Mouse (Mus musculus): ENCODE data around the gene Akap8l. TPM values are rescaled to one million over a fixed set of nuclear protein-coding genes. Genes with fewer than 3 reads are reported as not detected.
A peak's percentile ranks its signal among the peaks of the same experiment; 100 is the strongest.

Akap8l gene
- polyA plus RNA-seq, 1 experiment from 2014 or later = 35.4 TPM

GRCm38 (mm10) chr17:32377137-32377536 lies 26.7 kb upstream of the Akap8l start:
- Histone ChIP-seq H3K9ac (peak overlapping the region; percentile 39; the same call in 1 of the 2 replicates), H3K27ac (peak overlapping the region; percentile 50; the same call in 1 of the 2 replicates), H3K4me1 (replicated peaks) (peaks cover 20% of the 10 kb centered on the region), H3K27me3 (no peaks in the 10 kb centered on the region), H3K4me2 (peak overlapping the region; percentile 33), H3K9me3 (replicated peaks) (no peaks in the 10 kb centered on the region), H3K36me3 (peaks cover 23% of the 10 kb centered on the region), H3K4me3 (replicated peaks) (no peak overlapping the region)
- ATAC-seq (ENCODE audit: low read depth) (peak; percentile 83), DNase-seq (no peak)
- 56% methylated on average over 9 of the region's 9 CpGs for WGBS (ENCODE audit: insufficient replicate concordance)

DNA sequence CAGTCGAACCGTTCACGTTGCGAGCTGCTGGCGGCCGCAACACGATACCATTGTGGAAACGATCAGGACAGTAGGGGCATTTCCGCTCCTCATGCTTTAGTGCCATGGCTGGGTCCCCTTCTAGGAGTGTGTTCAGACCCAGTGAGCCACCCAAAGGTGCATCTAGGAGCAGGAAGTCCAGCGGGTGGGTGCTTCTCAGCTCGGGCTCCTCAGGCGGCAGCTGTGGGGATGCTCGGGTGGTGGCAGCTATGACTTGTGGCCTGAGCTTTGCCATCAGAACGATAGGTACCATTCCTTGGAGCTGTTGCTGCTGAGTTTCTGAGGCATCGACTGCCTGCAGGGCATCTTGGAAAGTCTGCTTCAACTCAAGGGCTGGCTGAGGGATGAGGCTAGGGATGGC lies 26.1 kb upstream of the Akap8l start:
- H3K9me3 ChIP-seq (replicated peaks) = no peaks in the 10 kb centered on the region
- no peak overlapping the region for H3K4me3 ChIP-seq (replicated peaks)
- WGBS (ENCODE audit: insufficient replicate concordance) = 82% methylated on average over 15 of the region's 15 CpGs
- H3K36me3 ChIP-seq = peaks cover 23% of the 10 kb centered on the region
- peaks cover 20% of the 10 kb centered on the region for H3K4me1 ChIP-seq (replicated peaks)
- DNase-seq (no peak), ATAC-seq (ENCODE audit: low read depth) (no peak)
- no peaks in the 10 kb centered on the region for H3K27me3 ChIP-seq
- peak overlapping the region; percentile 50; the same call in 1 of the 2 replicates for H3K27ac ChIP-seq
- H3K9ac ChIP-seq = peak overlapping the region; percentile 39; the same call in 1 of the 2 replicates
- peak overlapping the region; percentile 33; the same call in 1 of the 2 replicates for H3K4me2 ChIP-seq

- H3K27ac ChIP-seq = peak overlapping the region; percentile 66
- no peaks in the 10 kb centered on the region for H3K9me3 ChIP-seq (replicated peaks)
- H3K27me3 ChIP-seq = no peaks in the 10 kb centered on the region
- no peak for DNase-seq
- H3K9ac ChIP-seq = peak overlapping the region; percentile 70
- H3K4me1 ChIP-seq (replicated peaks) = peaks cover 48% of the 10 kb centered on the region
- H3K4me2 ChIP-seq = peak overlapping the region; percentile 73
- 15% methylated on average over 12 of the region's 17 CpGs for WGBS (ENCODE audit: insufficient replicate concordance)
- H3K4me3 ChIP-seq (replicated peaks) = peak overlapping the region; percentile 61
- peak; percentile 59 for ATAC-seq (ENCODE audit: low read depth)
- H3K36me3 ChIP-seq = 0 out of 2 replicates have a peak, but pooled peaks cover 11% of the 10 kb centered on the region
These were observed 18.7 kb upstream of the Akap8l start for GRCm38 (mm10) chr17:32368991-32369578.

DNA sequence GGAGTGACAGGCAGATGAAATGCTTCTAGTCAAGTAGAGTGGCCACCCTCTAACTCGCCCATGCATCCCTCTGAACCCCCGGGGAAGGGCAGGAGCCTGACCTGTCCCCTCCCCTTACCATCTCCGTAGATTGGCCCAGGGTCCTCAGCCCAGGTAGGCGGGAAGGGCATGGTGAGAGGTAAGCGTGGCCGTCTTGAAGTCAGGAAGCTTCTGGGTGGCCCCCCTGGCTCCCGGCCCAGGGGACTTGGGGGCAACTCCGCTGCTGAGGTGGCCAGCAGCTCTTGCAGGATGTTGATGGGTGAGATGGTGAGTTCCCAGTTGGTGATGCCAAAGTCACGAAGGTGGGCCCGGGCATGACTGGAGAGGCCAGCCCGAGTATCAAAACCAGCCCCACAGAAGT lies 17.3 kb upstream of the Akap8l start:
- Histone ChIP-seq H3K36me3 (0 out of 2 replicates have a peak, but pooled peaks cover 11% of the 10 kb centered on the region), H3K4me3 (replicated peaks) (no peak overlapping the region), H3K9me3 (replicated peaks) (no peaks in the 10 kb centered on the region), H3K27ac (no peak overlapping the region; the same call in 1 of the 2 replicates), H3K4me1 (replicated peaks) (peaks cover 59% of the 10 kb centered on the region), H3K27me3 (no peaks in the 10 kb centered on the region), H3K4me2 (no peak overlapping the region), H3K9ac (no peak overlapping the region)
- WGBS (ENCODE audit: insufficient replicate concordance) = 88% methylated on average over 11 of the region's 11 CpGs
- no peak for ATAC-seq (ENCODE audit: low read depth)
- DNase-seq = no peak

DNA sequence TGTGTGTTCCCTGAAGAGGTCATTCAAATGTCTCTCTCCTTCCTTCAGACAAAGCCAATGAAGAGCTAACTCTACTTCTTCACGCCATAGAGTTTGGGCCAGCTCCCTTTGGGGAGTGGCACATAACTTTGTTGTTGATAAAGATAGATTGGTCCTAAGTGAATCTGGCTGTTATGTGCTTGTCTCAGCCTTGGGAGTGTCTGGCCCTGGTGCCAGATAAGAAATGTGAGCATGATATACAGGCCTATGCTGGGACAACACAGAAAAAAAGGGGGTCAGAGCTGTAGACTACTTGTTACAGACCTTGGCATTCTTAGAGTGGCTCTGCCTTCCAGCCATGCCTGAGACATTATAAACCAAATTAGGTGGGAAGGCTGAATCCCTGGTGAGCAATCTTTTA lies 14.9 kb upstream of the Akap8l start:
- no peaks in the 10 kb centered on the region for H3K27me3 ChIP-seq
- 29% methylated on average over 1 of the region's 1 CpGs for WGBS (ENCODE audit: insufficient replicate concordance)
- H3K36me3 ChIP-seq = peaks cover 32% of the 10 kb centered on the region
- ATAC-seq (ENCODE audit: low read depth) = peak; percentile 73
- peak overlapping the region; percentile 76 for H3K27ac ChIP-seq
- 0 out of 2 replicates have a peak overlapping the region, but pooled peaks have one; percentile 94 for H3K9ac ChIP-seq
- peak; percentile 37 for DNase-seq
- peak overlapping the region; percentile 90 for H3K4me2 ChIP-seq
- peaks cover 72% of the 10 kb centered on the region for H3K4me1 ChIP-seq (replicated peaks)
- H3K9me3 ChIP-seq (replicated peaks) = no peaks in the 10 kb centered on the region
- peak overlapping the region; percentile 97 for H3K4me3 ChIP-seq (replicated peaks)

- peak overlapping the region; percentile 94 for H3K9ac ChIP-seq
These were observed 14.4 kb upstream of the Akap8l start for GRCm38 (mm10) chr17:32364850-32365249.

GRCm38 (mm10) chr17:32364331-32364730 lies 13.9 kb upstream of the Akap8l start:
- H3K9ac ChIP-seq = peak overlapping the region; percentile 94
- peaks cover 72% of the 10 kb centered on the region for H3K4me1 ChIP-seq (replicated peaks)
- DNase-seq = peak; percentile 82
- H3K4me3 ChIP-seq (replicated peaks) = peak overlapping the region; percentile 97
- peak; percentile 84 for ATAC-seq (ENCODE audit: low read depth)
- WGBS (ENCODE audit: insufficient replicate concordance) = under 1% methylated on average over 46 of the region's 47 CpGs
- peak overlapping the region; percentile 90 for H3K4me2 ChIP-seq
- peak overlapping the region; percentile 76 for H3K27ac ChIP-seq
- no peaks in the 10 kb centered on the region for H3K9me3 ChIP-seq (replicated peaks)
- H3K27me3 ChIP-seq = no peaks in the 10 kb centered on the region
- peaks cover 42% of the 10 kb centered on the region for H3K36me3 ChIP-seq

More at GRCm38 (mm10) chr17:32364850-32365249, 14.4 kb upstream of the Akap8l start:
- DNase-seq = no peak
- Histone ChIP-seq H3K9me3 (replicated peaks) (no peaks in the 10 kb centered on the region), H3K4me1 (replicated peaks) (peaks cover 72% of the 10 kb centered on the region), H3K4me2 (peak overlapping the region; percentile 90), H3K27ac (peak overlapping the region; percentile 76), H3K27me3 (no peaks in the 10 kb centered on the region), H3K4me3 (replicated peaks) (peak overlapping the region; percentile 97), H3K36me3 (peaks cover 37% of the 10 kb centered on the region)
- no peak for ATAC-seq (ENCODE audit: low read depth)
- WGBS (ENCODE audit: insufficient replicate concordance) = 32% methylated on average over 5 of the region's 5 CpGs

- peak overlapping the region; percentile 97 for H3K4me3 ChIP-seq (replicated peaks)
- DNase-seq = no peak
- peak overlapping the region; percentile 94 for H3K9ac ChIP-seq
- H3K36me3 ChIP-seq = peaks cover 47% of the 10 kb centered on the region
- H3K27ac ChIP-seq = peak overlapping the region; percentile 76
- H3K9me3 ChIP-seq (replicated peaks) = no peaks in the 10 kb centered on the region
- H3K4me1 ChIP-seq (replicated peaks) = peaks cover 69% of the 10 kb centered on the region
- peak; percentile 37 for ATAC-seq (ENCODE audit: low read depth)
- under 1% methylated on average over 24 of the region's 50 CpGs for WGBS (ENCODE audit: insufficient replicate concordance)
- H3K27me3 ChIP-seq = no peaks in the 10 kb centered on the region
- peak overlapping the region; percentile 90 for H3K4me2 ChIP-seq
These were observed 13.5 kb upstream of the Akap8l start for GRCm38 (mm10) chr17:32363821-32364301.

- no peak for ATAC-seq (ENCODE audit: low read depth)
- H3K4me1 ChIP-seq (replicated peaks) = peaks cover 57% of the 10 kb centered on the region
- peak overlapping the region; percentile 94 for H3K9ac ChIP-seq
- WGBS (ENCODE audit: insufficient replicate concordance) = 83% methylated on average over 4 of the region's 4 CpGs
- peaks cover 55% of the 10 kb centered on the region for H3K36me3 ChIP-seq
- no peak for DNase-seq
- no peaks in the 10 kb centered on the region for H3K9me3 ChIP-seq (replicated peaks)
- no peaks in the 10 kb centered on the region for H3K27me3 ChIP-seq
- H3K4me3 ChIP-seq (replicated peaks) = peak overlapping the region; percentile 97
- H3K27ac ChIP-seq = no peak overlapping the region
- H3K4me2 ChIP-seq = peak overlapping the region; percentile 90
These were observed 12.3 kb upstream of the Akap8l start for GRCm38 (mm10) chr17:32362686-32363085.

DNA sequence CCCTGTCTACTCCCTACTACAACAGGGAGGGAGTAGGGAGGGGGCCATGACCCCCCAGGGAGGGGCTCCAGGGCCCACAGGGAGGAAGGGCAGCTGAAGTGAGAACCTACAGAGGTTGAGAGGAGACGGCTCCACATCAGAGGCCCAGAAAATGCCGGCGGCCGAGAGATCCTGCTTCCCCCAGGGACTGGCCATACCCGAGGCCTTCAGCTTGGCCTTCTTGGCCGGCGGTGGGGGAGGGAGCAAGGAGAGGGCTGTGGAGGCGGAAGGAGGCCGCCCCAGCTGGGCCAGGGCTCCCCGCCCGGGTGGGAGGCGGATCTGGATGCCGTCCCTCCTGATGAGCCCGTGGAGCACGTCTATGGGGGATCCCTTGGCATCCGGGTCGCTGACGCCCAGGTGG lies 9.5 kb upstream of the Akap8l start:
- Histone ChIP-seq H3K9ac (no peak overlapping the region), H3K27ac (no peak overlapping the region), H3K4me2 (no peak overlapping the region), H3K4me3 (replicated peaks) (no peak overlapping the region), H3K36me3 (peaks cover 75% of the 10 kb centered on the region), H3K27me3 (no peaks in the 10 kb centered on the region), H3K4me1 (replicated peaks) (peaks cover 29% of the 10 kb centered on the region), H3K9me3 (replicated peaks) (no peaks in the 10 kb centered on the region)
- no peak for ATAC-seq (ENCODE audit: low read depth)
- 88% methylated on average over 18 of the region's 18 CpGs for WGBS (ENCODE audit: insufficient replicate concordance)
- no peak for DNase-seq

GRCm38 (mm10) chr17:32358943-32359340 lies 8.5 kb upstream of the Akap8l start:
- ATAC-seq (ENCODE audit: low read depth) (no peak), DNase-seq (no peak)
- Histone ChIP-seq H3K4me1 (replicated peaks) (peaks cover 25% of the 10 kb centered on the region), H3K27ac (no peak overlapping the region), H3K36me3 (peaks cover 85% of the 10 kb centered on the region), H3K9ac (no peak overlapping the region), H3K4me2 (no peak overlapping the region), H3K27me3 (no peaks in the 10 kb centered on the region), H3K4me3 (replicated peaks) (no peak overlapping the region), H3K9me3 (replicated peaks) (no peaks in the 10 kb centered on the region)
- 84% methylated on average over 6 of the region's 6 CpGs for WGBS (ENCODE audit: insufficient replicate concordance)
